Mouse (Mus musculus): ENCODE results near the gene Slx.
"Not testable (repeated sequence)": the region's sequence is repeated elsewhere in the genome, so short reads cannot be mapped to it uniquely, and the experiment has no call there.

Slx gene

DNA sequence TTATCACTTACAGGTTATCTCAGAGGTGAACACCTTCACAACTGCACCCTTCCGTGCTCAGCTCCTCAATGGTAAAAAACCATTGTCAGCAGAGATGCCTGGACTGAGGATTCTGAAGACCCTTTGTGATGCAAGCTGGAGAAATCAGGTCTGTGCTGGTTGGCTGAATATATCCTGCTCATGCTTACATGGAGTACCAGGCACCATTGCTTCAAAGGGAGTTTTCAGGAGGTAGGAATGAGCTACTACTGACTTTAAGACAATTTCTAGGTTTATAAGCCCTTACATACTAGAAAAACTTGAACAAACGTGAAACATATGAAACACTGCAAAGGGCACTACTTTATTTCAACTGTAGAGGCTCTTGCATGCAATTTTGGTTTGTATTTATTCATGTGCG is at the start of gene Slx:
TSS of gene Slx (minus strand) at position 101 of the 400 bp plus-strand sequence.
- not testable (repeated sequence) for DNase-seq
